Mouse (Mus musculus): ENCODE measurements around the gene Il9r. TPM values are rescaled to one million over a fixed set of nuclear protein-coding genes. Genes with fewer than 3 reads are reported as not detected.

Il9r gene
- total and polyA plus RNA-seq, 2 experiments from 2014 or later = not detected

DNA sequence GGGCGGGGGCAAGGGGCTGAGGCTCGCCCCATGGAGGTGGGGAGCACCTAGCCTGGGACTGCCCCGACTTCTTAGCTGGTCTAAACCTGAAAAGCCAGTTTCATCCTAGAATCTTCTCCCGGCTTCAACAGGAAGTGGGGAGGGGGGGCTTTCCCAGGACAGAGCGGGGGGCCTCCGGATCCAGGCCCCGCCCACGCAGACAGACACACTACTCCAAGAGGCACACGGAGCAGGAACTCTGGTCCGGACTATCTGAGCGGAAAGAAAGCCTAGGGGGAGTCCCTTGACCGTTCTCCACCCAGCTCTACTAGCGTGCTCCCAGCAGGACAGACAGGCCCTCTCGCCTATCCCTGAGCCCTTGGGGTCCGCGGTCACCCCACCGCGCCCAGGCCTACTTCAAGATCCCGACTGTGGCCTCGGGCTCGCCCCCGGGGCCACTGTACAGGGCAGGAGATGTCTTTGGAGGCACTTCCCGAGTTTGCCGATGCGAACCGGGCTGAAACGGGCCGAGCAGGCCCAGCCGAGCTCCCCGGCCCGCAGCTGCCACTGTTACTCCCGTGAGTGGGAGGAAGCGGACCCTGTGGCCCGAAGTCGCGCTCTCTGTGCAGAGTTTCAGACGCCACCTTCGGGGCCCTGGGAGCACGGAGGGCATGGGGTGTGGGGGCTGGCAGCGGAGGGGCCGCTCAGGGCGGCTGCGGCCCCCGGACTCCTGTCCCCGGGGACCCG lies 21.3 kb upstream of the Il9r start:
- Histone ChIP-seq H3K27me3 (ENCODE audit: insufficient read depth, low read length) (peaks cover 13% of the 10 kb centered on the region), H3K4me1 (ENCODE audit: insufficient read depth, low read length) (peaks cover 10% of the 10 kb centered on the region), H3K27ac (ENCODE audit: low read depth, low read length) (peak overlapping the region; percentile 67), H3K9ac (replicated peaks; ENCODE audit: low read length, poor library complexity, severe bottlenecking) (peak overlapping the region; percentile 71), H3K9me3 (ENCODE audit: low read length) (no peaks in the 10 kb centered on the region), H3K4me2 (ENCODE audit: low read depth, low read length, poor library complexity, severe bottlenecking) (peak overlapping the region; percentile 99), H3K4me3 (ENCODE audit: low read depth, low read length) (peak overlapping the region; percentile 70), H3K36me3 (ENCODE audit: insufficient read depth, low read length) (no peaks in the 10 kb centered on the region)
- WGBS = 2% methylated on average over 46 of the region's 46 CpGs
- no peak for TF ChIP-seq CTCF (IDR thresholded peaks at IDR 0.05)
- peak; percentile 40 for DNase-seq (ENCODE audit: low spot score)
- ATAC-seq (ENCODE audit: low FRiP score) = peak; percentile 15

DNA sequence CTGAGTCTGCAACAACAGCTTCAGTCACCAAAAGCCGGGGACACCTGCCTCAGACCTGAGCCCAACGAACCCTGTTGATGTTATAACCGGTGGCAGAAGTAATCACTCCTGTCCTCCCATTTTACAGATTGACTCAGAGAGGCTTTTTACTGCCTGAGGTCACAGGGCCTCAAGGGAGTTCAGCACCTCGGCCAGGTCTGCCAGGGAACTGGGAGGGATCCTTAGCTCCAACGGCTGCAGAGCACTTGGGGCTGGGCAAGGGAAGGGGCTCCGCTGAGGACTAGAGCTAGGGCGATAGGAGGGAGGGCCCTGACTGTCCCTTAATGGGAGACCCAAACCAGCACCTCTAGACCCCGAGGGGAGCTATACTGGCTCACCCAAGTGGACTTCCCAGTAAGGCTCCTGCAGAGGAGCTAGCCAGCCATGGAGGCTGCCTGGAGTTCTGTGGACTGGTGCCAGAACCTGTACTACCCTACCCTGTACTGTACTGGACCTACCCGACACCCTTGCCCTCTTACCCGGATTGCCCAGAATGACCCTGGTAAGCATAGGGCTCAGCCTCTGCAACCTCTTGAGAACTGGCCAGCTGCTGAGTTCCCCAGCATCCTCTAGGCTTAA lies 20.6 kb upstream of the Il9r start:
- peak overlapping the region; percentile 99 for H3K4me2 ChIP-seq (ENCODE audit: low read depth, low read length, poor library complexity, severe bottlenecking)
- peak overlapping the region; percentile 71; the same call in 1 of the 2 replicates for H3K9ac ChIP-seq (replicated peaks; ENCODE audit: low read length, poor library complexity, severe bottlenecking)
- no peaks in the 10 kb centered on the region for H3K36me3 ChIP-seq (ENCODE audit: insufficient read depth, low read length)
- peaks cover 13% of the 10 kb centered on the region for H3K27me3 ChIP-seq (ENCODE audit: insufficient read depth, low read length)
- peaks cover 10% of the 10 kb centered on the region for H3K4me1 ChIP-seq (ENCODE audit: insufficient read depth, low read length)
- H3K4me3 ChIP-seq (ENCODE audit: low read depth, low read length) = peak overlapping the region; percentile 70
- no peaks in the 10 kb centered on the region for H3K9me3 ChIP-seq (ENCODE audit: low read length)
- WGBS = 35% methylated on average over 10 of the region's 10 CpGs
- 0 out of 2 replicates have a peak overlapping the region, but pooled peaks have one; percentile 12 for H3K27ac ChIP-seq (ENCODE audit: low read depth, low read length)
- no peak; the same call in 1 of the 2 replicates for TF ChIP-seq CTCF (IDR thresholded peaks at IDR 0.05)
- ATAC-seq (ENCODE audit: low FRiP score) = 0 out of 2 replicates have a peak, but pooled peaks have one; percentile 3
- DNase-seq (ENCODE audit: low spot score) = no peak

DNA sequence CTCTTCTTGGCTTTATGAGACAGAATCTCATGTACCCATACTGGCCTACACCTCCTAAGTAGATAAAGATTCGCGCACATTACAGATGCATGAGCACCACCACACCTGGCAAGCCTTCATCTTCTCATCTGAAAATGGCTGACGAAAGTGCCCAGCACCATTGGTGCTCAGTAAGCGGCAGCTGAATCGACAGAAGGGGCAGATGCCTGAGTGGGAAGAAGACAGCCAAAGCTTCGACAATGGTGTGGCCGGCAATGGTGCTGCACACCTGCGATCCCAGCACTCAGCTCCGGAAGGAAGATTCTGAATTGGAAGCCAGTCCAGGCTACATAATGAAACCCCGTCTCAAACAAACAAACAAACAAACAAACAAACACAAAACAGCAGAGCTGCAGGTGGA lies 19.2 kb upstream of the Il9r start:
- TF ChIP-seq CTCF (IDR thresholded peaks at IDR 0.05) = no peak
- Histone ChIP-seq H3K27me3 (ENCODE audit: insufficient read depth, low read length) (peaks cover 13% of the 10 kb centered on the region), H3K4me1 (ENCODE audit: insufficient read depth, low read length) (peaks cover 10% of the 10 kb centered on the region; the same call in 1 of the 2 replicates), H3K27ac (ENCODE audit: low read depth, low read length) (no peak overlapping the region), H3K4me2 (ENCODE audit: low read depth, low read length, poor library complexity, severe bottlenecking) (no peak overlapping the region), H3K36me3 (ENCODE audit: insufficient read depth, low read length) (no peaks in the 10 kb centered on the region), H3K9ac (replicated peaks; ENCODE audit: low read length, poor library complexity, severe bottlenecking) (no peak overlapping the region), H3K4me3 (ENCODE audit: low read depth, low read length) (no peak overlapping the region), H3K9me3 (ENCODE audit: low read length) (no peaks in the 10 kb centered on the region)
- DNase-seq (ENCODE audit: low spot score) (no peak), ATAC-seq (ENCODE audit: low FRiP score) (no peak)
- 88% methylated on average over 10 of the region's 10 CpGs for whole genome bisulfite sequencing

DNA sequence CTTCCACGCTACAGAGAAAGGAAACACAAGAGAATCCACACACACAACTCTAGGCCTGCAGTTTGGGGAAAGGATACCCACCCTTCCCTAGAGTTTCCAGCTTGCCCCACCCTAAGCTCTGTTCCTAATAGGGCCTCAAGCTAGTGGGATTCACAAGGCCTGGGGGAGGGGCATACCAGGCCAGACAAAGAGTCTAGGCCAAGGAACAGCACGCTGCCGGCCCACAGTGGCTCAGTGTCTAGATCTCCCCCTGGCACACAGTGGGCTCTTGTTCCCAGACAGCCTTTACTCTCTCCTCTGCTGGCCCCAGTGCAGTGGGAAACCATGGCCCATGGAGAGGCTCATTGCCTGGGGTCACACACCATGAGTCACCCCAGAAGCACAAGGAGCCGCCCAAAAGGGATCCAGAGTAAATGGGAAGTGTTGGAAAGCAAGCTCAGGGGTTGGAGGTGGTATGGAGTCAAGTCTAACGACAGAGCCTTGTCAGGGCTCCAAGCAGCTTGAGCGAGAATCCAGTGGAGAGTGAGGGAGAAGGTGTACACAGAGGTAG lies 18.5 kb upstream of the Il9r start:
- 55% methylated on average over 6 of the region's 6 CpGs for WGBS
- H3K4me1 ChIP-seq (ENCODE audit: insufficient read depth, low read length) = peaks cover 10% of the 10 kb centered on the region; the same call in 1 of the 2 replicates
- no peak overlapping the region for H3K4me2 ChIP-seq (ENCODE audit: low read depth, low read length, poor library complexity, severe bottlenecking)
- no peak overlapping the region; the same call in 1 of the 2 replicates for H3K9ac ChIP-seq (replicated peaks; ENCODE audit: low read length, poor library complexity, severe bottlenecking)
- ATAC-seq (ENCODE audit: low FRiP score) (no peak), DNase-seq (ENCODE audit: low spot score) (peak; percentile 54)
- peaks cover 6% of the 10 kb centered on the region for H3K27me3 ChIP-seq (ENCODE audit: insufficient read depth, low read length)
- no peaks in the 10 kb centered on the region for H3K9me3 ChIP-seq (ENCODE audit: low read length)
- no peaks in the 10 kb centered on the region for H3K36me3 ChIP-seq (ENCODE audit: insufficient read depth, low read length)
- no peak for TF ChIP-seq CTCF (IDR thresholded peaks at IDR 0.05)
- H3K4me3 ChIP-seq (ENCODE audit: low read depth, low read length) = no peak overlapping the region
- H3K27ac ChIP-seq (ENCODE audit: low read depth, low read length) = no peak overlapping the region

DNA sequence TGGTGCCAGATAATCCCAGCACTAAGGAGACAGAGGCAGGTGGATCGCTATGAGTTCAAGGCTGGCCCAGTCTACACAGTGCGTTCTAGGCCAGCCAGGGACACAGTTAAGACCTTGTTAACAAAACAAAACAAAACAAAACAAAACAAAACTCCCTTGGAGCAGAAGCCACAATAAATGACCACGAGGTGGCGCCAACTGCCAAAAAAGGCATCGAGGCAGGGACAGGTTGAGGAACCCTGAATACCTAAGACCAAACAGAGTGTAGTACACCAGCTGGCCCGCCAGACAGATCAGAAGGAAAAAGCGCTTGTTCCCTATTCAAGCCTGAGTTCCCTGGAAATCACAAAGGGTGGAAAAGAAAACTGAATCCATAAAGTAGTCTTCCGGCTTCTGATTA lies 16.8 kb upstream of the Il9r start:
- Histone ChIP-seq H3K4me3 (ENCODE audit: low read depth, low read length) (no peak overlapping the region), H3K9me3 (ENCODE audit: low read length) (no peaks in the 10 kb centered on the region), H3K27me3 (ENCODE audit: insufficient read depth, low read length) (no peaks in the 10 kb centered on the region), H3K36me3 (ENCODE audit: insufficient read depth, low read length) (0 out of 2 replicates have a peak, but pooled peaks cover 8% of the 10 kb centered on the region), H3K4me1 (ENCODE audit: insufficient read depth, low read length) (0 out of 2 replicates have a peak, but pooled peaks cover 4% of the 10 kb centered on the region), H3K4me2 (ENCODE audit: low read depth, low read length, poor library complexity, severe bottlenecking) (no peak overlapping the region), H3K27ac (ENCODE audit: low read depth, low read length) (no peak overlapping the region), H3K9ac (replicated peaks; ENCODE audit: low read length, poor library complexity, severe bottlenecking) (no peak overlapping the region)
- ATAC-seq (ENCODE audit: low FRiP score) = peak; percentile 45; the same call in 1 of the 2 replicates
- DNase-seq (ENCODE audit: low spot score) = peak; percentile 88
- TF ChIP-seq CTCF (IDR thresholded peaks at IDR 0.05) = peak; percentile 90
- 20% methylated on average over 8 of the region's 8 CpGs for WGBS

Data from midbrain, postnatal 0 days (tissue).